Mouse (Mus musculus) urinary bladder, postnatal 0 days (tissue): ENCODE measurements around the gene Maz. TPM values are rescaled to one million over a fixed set of nuclear protein-coding genes. Genes with fewer than 3 reads are reported as not detected.

ENCODE experiments used
- microRNA-seq: library from miRNA; unstranded; fragments of <30 nt; microRNA quantifications from one replicate; pipeline ENCODE4, GENCODE M21; 2016
- polyA plus RNA-seq: library from polyadenylated mRNA; unstranded; fragments of >200 nt; fragmentation: Nextera tagmentation; extraction: Ambion mirVana; gene quantifications from 2 replicates; pipeline ENCODE4 v1.2.1, GENCODE M21; 2015

Gene Maz
- 20.4 and 22.4 TPM in 2 replicates for polyA plus RNA-seq

DNA sequence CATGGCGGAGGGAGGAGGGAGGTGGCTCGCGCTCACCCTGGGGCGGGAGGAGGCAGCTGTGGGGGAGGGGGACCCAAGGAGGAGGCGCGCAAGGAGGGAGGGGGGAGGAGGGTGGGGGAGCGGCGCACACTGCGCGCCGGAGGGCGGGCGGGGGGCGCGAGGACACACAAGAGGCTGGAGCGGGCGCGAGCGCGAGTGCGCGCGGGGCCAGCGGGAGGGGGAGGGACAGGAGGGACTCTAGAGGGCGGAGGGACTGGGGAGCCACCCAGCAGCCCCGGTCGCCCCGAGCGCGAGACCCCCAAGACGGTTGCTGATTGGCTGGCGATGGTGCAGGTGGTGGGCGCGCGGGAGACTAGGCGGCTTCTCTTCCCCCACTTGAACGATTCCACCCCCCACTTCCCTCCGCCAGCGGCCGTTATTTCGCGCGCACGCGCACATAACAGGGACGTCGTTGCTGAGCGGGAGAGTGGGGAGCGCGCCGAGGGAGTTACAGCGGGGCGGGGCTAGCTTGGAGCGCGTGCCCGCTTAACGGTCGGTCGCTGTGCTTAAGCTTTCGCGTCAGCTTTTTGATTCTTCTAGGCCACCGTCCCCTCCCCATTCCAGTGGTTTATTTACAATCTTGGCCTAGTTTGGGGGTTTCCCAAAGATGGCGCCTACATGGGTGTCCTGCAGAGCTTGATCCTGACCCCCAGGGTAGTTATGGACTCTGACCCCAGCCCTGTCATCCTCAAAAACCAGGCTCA, at the start of gene Maz:
Maz (minus strand) TSS at position 54 of the 743 bp plus-strand sequence.

DNA sequence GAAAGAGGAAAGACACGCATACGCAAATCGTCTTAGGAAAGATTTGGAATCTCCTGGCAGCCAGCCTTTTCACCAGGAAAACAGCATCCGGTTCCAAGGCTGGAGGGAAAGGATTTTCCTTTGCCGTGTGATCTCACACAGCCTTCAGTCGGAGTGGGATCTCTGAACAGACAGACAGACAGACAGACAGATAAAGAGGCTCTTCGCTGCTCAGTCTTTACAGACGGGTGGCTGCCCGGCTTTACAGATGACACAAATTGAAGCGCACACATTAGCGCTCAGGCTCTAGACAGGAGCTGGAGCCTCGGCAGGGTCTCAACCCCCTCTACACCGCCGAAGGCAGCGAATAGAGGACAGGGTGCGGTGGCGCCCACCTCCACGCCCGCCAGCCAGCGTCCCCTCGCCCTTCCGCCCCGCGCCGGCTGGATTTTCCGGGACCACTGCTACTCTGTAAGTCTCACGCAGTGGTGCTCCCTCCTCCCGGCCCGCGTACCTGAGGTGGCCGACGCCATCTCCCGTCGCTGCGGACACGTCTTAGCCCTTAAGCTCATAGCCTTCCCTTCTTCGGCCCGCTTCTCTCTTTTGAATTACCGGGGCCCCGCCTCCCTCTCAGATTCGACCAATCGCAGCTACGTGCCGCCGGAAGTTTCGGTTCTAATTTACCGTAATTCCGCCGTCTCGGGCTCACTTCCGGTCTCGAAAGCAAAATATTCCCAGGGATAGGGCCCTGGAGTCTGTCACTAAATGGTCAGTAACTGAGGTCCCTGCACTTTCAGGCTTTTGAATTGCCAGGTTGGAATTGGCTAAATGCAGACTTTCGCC, 15.2 kb upstream of the Maz start, which contains the start of gene Kif22:
Kif22 (minus strand) TSS at position 621 of the 822 bp plus-strand sequence.

DNA sequence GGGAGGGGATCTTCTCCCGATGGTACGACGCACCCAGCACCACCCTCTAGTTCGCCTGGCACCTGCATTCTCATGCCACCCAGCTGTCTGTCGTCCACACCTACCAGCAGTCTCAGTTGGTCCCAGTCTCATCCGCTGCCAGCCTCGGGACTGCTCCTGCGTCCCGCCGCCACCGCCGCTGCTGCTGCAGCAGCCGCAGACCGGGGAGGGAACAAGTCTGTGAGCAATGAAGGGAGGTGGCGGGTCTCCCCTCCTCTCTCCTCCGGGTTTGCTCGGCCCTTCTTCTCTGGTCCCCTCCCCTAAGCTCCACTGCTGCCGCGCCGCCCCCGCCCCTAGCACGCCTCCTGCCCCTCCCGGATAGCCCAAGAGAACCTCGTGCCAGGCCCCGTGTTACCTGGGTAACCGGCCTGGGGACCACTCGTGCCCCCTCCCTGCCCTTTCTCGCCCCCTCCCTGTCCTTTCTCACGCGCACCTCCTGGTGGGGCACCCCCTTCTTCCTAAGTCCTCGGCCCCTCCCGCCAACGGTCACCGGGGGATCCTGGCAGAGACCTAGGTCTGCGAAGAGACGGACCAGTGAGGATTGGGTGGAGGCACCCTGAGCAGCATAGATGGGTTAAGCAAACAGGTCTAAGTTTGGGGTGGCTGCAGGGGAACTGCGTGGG, 5.8 kb downstream of the Maz start, which contains the start of the genes Gm42742 and Prrt2:
Gm42742 (minus strand) TSS at position 197 of the 662 bp plus-strand sequence.
Prrt2 (minus strand) TSS at position 311 of the 662 bp plus-strand sequence.

DNA sequence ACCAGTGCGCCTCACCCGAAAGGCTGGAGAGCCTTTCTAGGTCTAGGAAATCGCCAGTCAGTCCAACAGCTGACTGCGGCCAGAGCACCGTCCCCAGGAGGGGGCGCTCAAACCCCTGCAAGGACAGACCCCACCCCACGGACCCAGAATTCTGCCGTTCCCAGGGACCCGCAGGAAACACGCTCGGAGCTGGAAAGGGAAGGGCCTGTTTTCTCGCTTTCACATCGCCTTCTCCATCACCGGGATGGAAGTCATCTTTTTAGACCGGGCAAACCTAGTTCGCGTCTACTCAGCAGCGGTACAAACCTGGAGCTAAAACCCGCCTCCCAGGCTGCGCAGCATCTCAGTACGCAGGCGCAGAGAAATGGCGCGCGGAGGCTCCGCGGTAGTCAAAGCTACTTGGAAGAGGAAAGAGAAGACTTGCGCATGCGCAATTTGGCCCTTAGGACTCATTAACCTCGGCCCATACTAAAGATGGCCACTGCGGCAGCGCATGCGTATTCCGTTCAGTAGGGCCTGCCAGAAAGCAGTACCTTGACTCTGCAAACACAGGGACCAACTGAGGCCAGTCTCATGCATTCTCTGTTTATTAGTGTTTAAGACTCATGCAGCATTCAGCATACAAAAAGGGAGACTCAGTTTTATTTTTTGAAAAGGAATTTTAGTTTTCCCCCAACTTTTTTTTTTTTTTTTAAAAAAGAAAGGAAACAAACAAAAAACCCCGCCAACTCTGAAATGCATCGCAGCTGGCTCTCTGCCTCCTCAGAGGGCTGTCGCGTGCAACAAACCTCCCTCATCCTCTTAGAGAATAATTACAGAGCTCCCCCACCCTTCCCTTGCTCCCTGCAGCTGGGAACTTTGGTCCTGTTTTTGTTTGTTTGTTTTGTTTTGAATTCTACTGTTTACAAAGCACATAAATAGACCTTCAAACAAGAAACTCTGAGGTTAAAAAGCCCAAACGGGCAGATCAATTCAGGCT, 9.6 kb downstream of the Maz start, which contains the start of gene Pagr1a:
Pagr1a (minus strand) TSS at position 382 of the 979 bp plus-strand sequence.

DNA sequence TGATC, 10.6 kb downstream of the Maz start, which contains the start of gene Pagr1b:
Pagr1b (minus strand) TSS at position 4 of the 5 bp plus-strand sequence.

DNA sequence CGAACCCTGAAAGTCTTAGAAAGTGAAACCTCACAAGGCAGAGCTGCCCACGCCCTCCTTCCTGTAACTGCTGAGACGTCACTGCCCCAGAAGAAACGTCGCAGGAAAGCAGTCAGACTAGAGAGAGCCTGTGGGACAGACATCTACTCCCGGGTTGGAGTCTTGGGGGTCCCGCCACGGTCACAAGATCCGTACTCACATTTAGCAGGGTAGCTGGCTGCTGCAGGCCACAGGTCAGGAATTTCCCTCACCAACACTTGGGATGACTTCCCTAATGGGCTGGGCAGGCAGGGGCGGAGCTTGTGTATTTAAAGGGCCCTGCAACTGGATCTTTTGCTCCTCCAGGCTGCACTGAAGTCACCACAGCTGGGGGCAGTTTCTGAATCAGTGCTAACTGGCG, 12.5 kb downstream of the Maz start, which contains the start of gene Mvp:
Mvp (minus strand) TSS at position 302 of the 400 bp plus-strand sequence.

DNA sequence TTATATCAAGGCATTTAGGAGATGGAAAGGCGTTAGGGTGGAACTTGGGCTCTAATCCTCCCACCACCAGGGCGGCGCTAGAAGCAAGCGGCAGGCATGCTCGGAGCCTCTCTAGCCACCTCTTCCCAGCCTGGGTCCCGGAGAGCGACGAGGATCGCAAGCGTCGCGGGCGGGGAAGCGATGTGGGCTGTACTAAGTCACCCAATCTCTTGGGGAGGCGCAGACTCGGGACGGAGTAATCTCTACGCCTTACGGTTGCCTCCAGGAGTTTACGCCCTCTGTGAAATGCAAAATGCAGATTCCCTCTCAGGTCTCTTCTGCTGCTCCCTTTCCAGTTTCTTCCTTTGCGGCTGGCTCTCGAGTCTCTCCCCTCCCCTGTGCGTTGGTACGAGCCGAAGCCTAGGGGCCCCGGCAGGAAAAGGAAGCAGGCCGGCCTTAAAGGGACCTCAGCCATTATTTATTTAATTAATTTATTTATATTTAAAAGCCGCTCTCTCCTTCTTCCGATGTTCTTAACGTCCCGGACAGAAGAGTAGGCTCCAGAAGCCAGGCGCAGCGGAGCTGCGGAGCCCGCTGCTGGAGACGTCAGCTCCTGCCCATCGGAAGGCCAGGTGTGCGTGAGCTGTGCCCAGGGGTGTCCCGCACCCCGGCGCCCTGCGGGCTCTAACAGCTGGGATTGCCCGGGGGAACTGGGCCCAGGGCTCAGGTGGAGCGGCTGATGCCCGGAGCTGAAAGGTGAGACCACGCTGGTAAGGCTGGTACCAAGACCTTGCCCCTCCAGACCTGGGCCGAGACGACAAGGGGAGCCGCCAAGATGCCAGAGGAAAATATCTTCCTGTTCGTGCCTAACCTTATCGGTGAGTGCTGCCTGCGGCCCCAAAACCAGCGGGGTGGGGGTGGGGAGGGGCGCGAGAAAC, 50.6 kb downstream of the Maz start, which contains the start of gene Cdiptos:
Cdiptos (minus strand) TSS at position 149 of the 917 bp plus-strand sequence.

DNA sequence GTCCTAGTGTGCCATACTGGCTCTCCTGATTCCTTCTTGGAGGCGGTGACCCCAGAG, 51.1 kb downstream of the Maz start, which contains the start of gene Cdipt:
Cdipt (plus strand) TSS at position 22 of the 57 bp plus-strand sequence.

Small RNA genes within 50 kb of the gene (microRNA-seq; reads per million reads assigned to microRNA genes)
- not detected for gene Gm44343

Other genes with a start within 250 kb of the Maz start
- 0.12 and 0.15 TPM in 2 replicates for gene Tbx6, start 245.6 kb downstream of the Maz start, polyA plus RNA-seq
- 111 and 119 TPM in 2 replicates for gene Ppp4c, start 234.5 kb downstream of the Maz start, polyA plus RNA-seq
- 0.17 and 0.30 TPM in 2 replicates for gene Fam57b, start 229.4 kb downstream of the Maz start, polyA plus RNA-seq
- gene 4930451I11Rik, start 195.4 kb downstream of the Maz start, polyA plus RNA-seq: not detected in 2 replicates
- gene Doc2a, start 179.6 kb downstream of the Maz start, polyA plus RNA-seq: 0.08 TPM in 1 of 2 replicates, not detected in the other
- gene Hirip3, start 165.1 kb downstream of the Maz start, polyA plus RNA-seq: 9.5 and 10.4 TPM in 2 replicates
- gene Ino80e, start 164.7 kb downstream of the Maz start, polyA plus RNA-seq: 45.1 and 48.6 TPM in 2 replicates
- 18.7 and 20.2 TPM in 2 replicates for gene Taok2, start 142.3 kb downstream of the Maz start, polyA plus RNA-seq
- 34.6 and 38.2 TPM in 2 replicates for gene Tmem219, start 104.1 kb downstream of the Maz start, polyA plus RNA-seq
- 9.1 and 9.7 TPM in 2 replicates for gene Kctd13, start 98.2 kb downstream of the Maz start, polyA plus RNA-seq
- not detected in 2 replicates for gene Asphd1, start 77.5 kb downstream of the Maz start, polyA plus RNA-seq
- gene Sez6l2, start 76.5 kb downstream of the Maz start, polyA plus RNA-seq: 0.19 and 0.22 TPM in 2 replicates
- 95.8 and 103 TPM in 2 replicates for gene Cdipt, start 51.1 kb downstream of the Maz start, polyA plus RNA-seq
- gene Cdiptos, start 50.9 kb downstream of the Maz start, polyA plus RNA-seq: 1.7 and 1.9 TPM in 2 replicates
- 34.3 and 38.8 TPM in 2 replicates for gene Mvp, start 12.4 kb downstream of the Maz start, polyA plus RNA-seq
- 0.49 TPM in 1 of 2 replicates, not detected in the other for gene Pagr1b, start 10.6 kb downstream of the Maz start, polyA plus RNA-seq
- gene Pagr1a, start 9.7 kb downstream of the Maz start, polyA plus RNA-seq: 7.9 and 36.8 TPM in 2 replicates
- 5.0 and 26.8 TPM in 2 replicates for gene Gm42742, start 5.9 kb downstream of the Maz start, polyA plus RNA-seq
- 2.7 and 3.0 TPM in 2 replicates for gene Prrt2, start 5.8 kb downstream of the Maz start, polyA plus RNA-seq
- 17.9 and 21.4 TPM in 2 replicates for gene Kif22, start 15.4 kb upstream of the Maz start, polyA plus RNA-seq
- not detected in 2 replicates for gene Zg16, start 60.3 kb upstream of the Maz start, polyA plus RNA-seq
- gene AI467606, start 64.3 kb upstream of the Maz start, polyA plus RNA-seq: 2.3 and 6.4 TPM in 2 replicates
- 0.76 and 0.98 TPM in 2 replicates for gene Qprt, start 95.2 kb upstream of the Maz start, polyA plus RNA-seq
- 0.13 TPM in 2 replicates for gene Spn, start 110.8 kb upstream of the Maz start, polyA plus RNA-seq
- 27.0 and 31.8 TPM in 2 replicates for gene Cd2bp2, start 169.0 kb upstream of the Maz start, polyA plus RNA-seq
- 12.6 and 12.7 TPM in 2 replicates for gene Tbc1d10b, start 181.4 kb upstream of the Maz start, polyA plus RNA-seq
- 2.5 and 3.2 TPM in 2 replicates for gene Mylpf, start 181.9 kb upstream of the Maz start, polyA plus RNA-seq
- gene Zfp553, start 206.0 kb upstream of the Maz start, polyA plus RNA-seq: 12.0 and 13.4 TPM in 2 replicates
- 8.5 and 10.1 TPM in 2 replicates for gene Sept1, start 206.1 kb upstream of the Maz start, polyA plus RNA-seq
- gene Zfp771, start 217.2 kb upstream of the Maz start, polyA plus RNA-seq: 49.9 and 51.6 TPM in 2 replicates
- gene Dctpp1, start 233.7 kb upstream of the Maz start, polyA plus RNA-seq: 53.2 and 54.2 TPM in 2 replicates
- gene Sephs2, start 247.0 kb upstream of the Maz start, polyA plus RNA-seq: 41.8 and 42.9 TPM in 2 replicates